Mouse (Mus musculus): ENCODE measurements at regions not wholly inside any gene's neighbourhood (a gene's known extent, or its start where the extent isn't known, plus 50 kb on each side); places are given as distances from the start of the nearest gene placed in this dataset.
A peak's percentile ranks its signal among the peaks of the same experiment; 100 is the strongest.

DNA sequence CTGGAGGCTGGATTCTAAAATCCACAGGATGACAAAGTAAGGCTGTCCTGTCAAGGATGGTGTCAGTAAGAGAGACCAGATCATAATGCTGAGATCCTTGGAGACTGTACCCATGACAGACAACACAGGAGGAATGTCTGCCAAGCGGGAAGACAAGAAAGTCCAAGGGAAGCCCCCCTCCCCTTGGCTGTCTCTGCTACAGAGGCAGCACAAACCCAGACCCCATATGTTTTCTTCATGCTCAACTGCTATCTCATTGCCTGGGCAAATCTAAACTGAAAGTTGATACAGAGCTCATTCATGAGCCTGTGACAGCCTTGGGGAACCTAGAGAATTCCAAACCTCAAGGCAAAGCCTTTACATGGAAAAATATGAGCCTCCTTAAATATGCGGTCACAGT lies 177.7 kb upstream of the Id4 start:
- no peak for TF ChIP-seq CTCF (IDR thresholded peaks at IDR 0.05; ENCODE audit: low read depth)
- H3K27me3 ChIP-seq (ENCODE audit: insufficient read depth, low read length): no peaks in the 10 kb centered on the region
- H3K4me3 ChIP-seq (ENCODE audit: low read depth, low read length): no peak overlapping the region
- no peak overlapping the region for H3K9ac ChIP-seq
- H3K4me2 ChIP-seq (ENCODE audit: low read depth): no peak overlapping the region
- ATAC-seq: no peak
- H3K36me3 ChIP-seq (ENCODE audit: insufficient read depth): no peaks in the 10 kb centered on the region
- 91% methylated on average over 2 of the region's 2 CpGs for WGBS
- no peak overlapping the region for H3K27ac ChIP-seq (ENCODE audit: low read depth, low read length)
- DNase-seq: no peak
- H3K4me1 ChIP-seq (ENCODE audit: insufficient read depth): 0 out of 2 replicates have a peak, but pooled peaks cover under 1% of the 10 kb centered on the region
- no peaks in the 10 kb centered on the region for H3K9me3 ChIP-seq (ENCODE audit: low read length)

GRCm38 (mm10) chr13:48083807-48084206 lies 177.2 kb upstream of the Id4 start:
- ATAC-seq (no peak), DNase-seq (no peak)
- H3K4me2 ChIP-seq (ENCODE audit: low read depth): no peak overlapping the region
- no peak overlapping the region for H3K4me3 ChIP-seq (ENCODE audit: low read depth, low read length)
- H3K9ac ChIP-seq: no peak overlapping the region
- no peak for TF ChIP-seq CTCF (IDR thresholded peaks at IDR 0.05; ENCODE audit: low read depth)
- H3K4me1 ChIP-seq (ENCODE audit: insufficient read depth): no peaks in the 10 kb centered on the region
- no peaks in the 10 kb centered on the region for H3K36me3 ChIP-seq (ENCODE audit: insufficient read depth)
- H3K27ac ChIP-seq (ENCODE audit: low read depth, low read length): no peak overlapping the region
- no peaks in the 10 kb centered on the region for H3K27me3 ChIP-seq (ENCODE audit: insufficient read depth, low read length)
- no peaks in the 10 kb centered on the region for H3K9me3 ChIP-seq (ENCODE audit: low read length)

DNA sequence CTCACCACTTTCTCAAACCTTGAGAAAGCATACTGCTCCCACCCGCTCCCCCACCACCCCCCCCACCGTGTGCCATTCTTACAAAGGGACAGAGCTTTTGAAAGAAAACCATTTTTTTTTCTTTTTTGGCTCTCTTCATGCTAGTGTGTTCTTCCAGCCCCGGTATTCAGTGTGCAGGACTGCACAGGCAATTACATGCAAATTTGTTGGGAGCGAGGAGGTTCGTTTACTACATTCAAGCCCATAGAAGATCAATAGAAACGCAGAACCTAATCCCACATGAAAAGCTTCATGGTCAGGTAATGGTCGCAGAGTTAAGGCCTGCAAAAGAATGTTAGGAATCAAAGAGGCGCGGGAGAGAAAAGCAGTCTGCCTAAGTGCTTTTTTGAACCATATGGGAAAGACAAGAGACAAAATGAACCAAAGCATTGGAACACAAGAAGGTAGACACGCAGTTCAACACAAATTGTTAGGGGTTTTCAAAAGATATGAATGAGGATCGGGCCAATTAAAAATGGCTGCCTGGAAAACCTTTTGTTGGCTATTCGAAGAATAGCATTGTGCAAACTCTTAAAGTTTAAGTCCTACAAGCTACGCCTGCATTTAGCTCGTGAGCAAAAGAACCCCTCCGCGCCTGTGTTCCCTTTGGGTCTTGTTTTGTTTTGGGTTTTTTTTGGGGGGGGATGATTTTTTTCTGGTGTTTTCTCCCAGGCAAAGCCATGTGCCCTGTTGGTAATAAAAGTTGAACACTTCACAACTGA lies 166.6 kb upstream of the Id4 start:
- Histone ChIP-seq H3K27me3 (ENCODE audit: insufficient read depth, low read length) (no peaks in the 10 kb centered on the region), H3K4me2 (ENCODE audit: low read depth) (no peak overlapping the region; the same call in 1 of the 2 replicates), H3K4me3 (ENCODE audit: low read depth, low read length) (no peak overlapping the region), H3K36me3 (ENCODE audit: insufficient read depth) (no peaks in the 10 kb centered on the region), H3K4me1 (ENCODE audit: insufficient read depth) (0 out of 2 replicates have a peak, but pooled peaks cover 2% of the 10 kb centered on the region), H3K9ac (no peak overlapping the region), H3K9me3 (ENCODE audit: low read length) (no peaks in the 10 kb centered on the region), H3K27ac (ENCODE audit: low read depth, low read length) (no peak overlapping the region)
- WGBS: 17% methylated on average over 16 of the region's 16 CpGs
- TF ChIP-seq CTCF (IDR thresholded peaks at IDR 0.05; ENCODE audit: low read depth): no peak
- ATAC-seq (no peak), DNase-seq (no peak)

GRCm38 (mm10) chr13:48102156-48102555 lies 158.9 kb upstream of the Id4 start:
- DNase-seq (no peak), ATAC-seq (no peak)
- Histone ChIP-seq H3K4me2 (ENCODE audit: low read depth) (peak overlapping the region; percentile 11; the same call in 1 of the 2 replicates), H3K27ac (ENCODE audit: low read depth, low read length) (peak overlapping the region; percentile 5; the same call in 1 of the 2 replicates), H3K4me3 (ENCODE audit: low read depth, low read length) (no peak overlapping the region), H3K9me3 (ENCODE audit: low read length) (no peaks in the 10 kb centered on the region), H3K27me3 (ENCODE audit: insufficient read depth, low read length) (no peaks in the 10 kb centered on the region), H3K4me1 (ENCODE audit: insufficient read depth) (no peaks in the 10 kb centered on the region), H3K9ac (no peak overlapping the region), H3K36me3 (ENCODE audit: insufficient read depth) (no peaks in the 10 kb centered on the region)
- 33% methylated on average over 8 of the region's 8 CpGs for WGBS
- no peak for TF ChIP-seq CTCF (IDR thresholded peaks at IDR 0.05; ENCODE audit: low read depth)

DNA sequence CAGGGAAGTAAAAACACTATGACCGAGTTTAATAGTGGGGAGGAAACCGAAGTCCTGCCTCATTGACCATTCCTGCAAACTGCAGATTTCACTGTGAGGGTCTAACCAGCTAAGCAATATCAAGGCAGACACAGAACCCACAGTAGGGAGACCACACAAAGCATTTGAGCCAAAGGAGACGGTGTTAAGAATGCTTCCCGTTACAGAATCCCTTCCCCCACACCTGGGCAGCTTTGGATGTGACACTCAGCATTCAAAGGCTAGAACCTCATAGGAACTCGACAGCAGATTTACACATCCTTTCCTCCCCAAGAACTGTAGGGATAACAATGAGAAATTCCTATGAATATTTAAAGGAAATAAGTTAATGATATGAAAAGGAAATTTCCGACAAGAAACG lies 158.5 kb upstream of the Id4 start:
- DNase-seq (no peak), ATAC-seq (no peak)
- TF ChIP-seq CTCF (IDR thresholded peaks at IDR 0.05; ENCODE audit: low read depth): no peak
- H3K27me3 ChIP-seq (ENCODE audit: insufficient read depth, low read length): no peaks in the 10 kb centered on the region
- no peak overlapping the region for H3K9ac ChIP-seq
- H3K9me3 ChIP-seq (ENCODE audit: low read length): no peaks in the 10 kb centered on the region
- no peaks in the 10 kb centered on the region for H3K4me1 ChIP-seq (ENCODE audit: insufficient read depth)
- H3K36me3 ChIP-seq (ENCODE audit: insufficient read depth): no peaks in the 10 kb centered on the region
- WGBS: 17% methylated on average over 7 of the region's 7 CpGs
- no peak overlapping the region for H3K4me3 ChIP-seq (ENCODE audit: low read depth, low read length)
- peak overlapping the region; percentile 11 for H3K4me2 ChIP-seq (ENCODE audit: low read depth)
- H3K27ac ChIP-seq (ENCODE audit: low read depth, low read length): peak overlapping the region; percentile 5; the same call in 1 of the 2 replicates

DNA sequence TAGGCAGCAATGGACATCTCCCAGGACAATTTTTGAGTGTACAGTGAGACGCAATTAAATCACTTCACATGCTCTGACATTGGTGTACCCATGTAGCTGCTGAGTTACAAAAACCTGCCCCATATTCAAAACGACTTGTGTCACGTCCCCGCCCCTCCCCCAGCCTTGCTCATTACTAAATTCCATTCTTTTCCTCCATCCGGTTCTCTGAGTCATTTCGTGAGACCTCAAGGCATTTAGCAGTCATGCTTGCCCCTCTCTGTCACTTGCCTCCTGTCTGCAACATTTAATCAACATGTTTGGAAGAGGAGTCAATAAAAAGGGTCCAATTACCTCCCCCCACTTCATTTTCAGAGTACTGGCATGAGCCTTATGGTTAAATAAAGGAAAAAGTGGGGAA lies 156.3 kb upstream of the Id4 start:
- Histone ChIP-seq H3K4me1 (ENCODE audit: insufficient read depth) (no peaks in the 10 kb centered on the region), H3K4me2 (ENCODE audit: low read depth) (no peak overlapping the region), H3K36me3 (ENCODE audit: insufficient read depth) (no peaks in the 10 kb centered on the region), H3K4me3 (ENCODE audit: low read depth, low read length) (no peak overlapping the region), H3K9me3 (ENCODE audit: low read length) (no peaks in the 10 kb centered on the region), H3K27ac (ENCODE audit: low read depth, low read length) (no peak overlapping the region), H3K9ac (no peak overlapping the region), H3K27me3 (ENCODE audit: insufficient read depth, low read length) (no peaks in the 10 kb centered on the region)
- no peak for ATAC-seq
- 51% methylated on average over 6 of the region's 6 CpGs for WGBS
- TF ChIP-seq CTCF (IDR thresholded peaks at IDR 0.05; ENCODE audit: low read depth): no peak
- DNase-seq: no peak

GRCm38 (mm10) chr13:48106946-48107345 lies 154.1 kb upstream of the Id4 start:
- Histone ChIP-seq H3K9ac (no peak overlapping the region), H3K4me3 (ENCODE audit: low read depth, low read length) (no peak overlapping the region), H3K4me1 (ENCODE audit: insufficient read depth) (no peaks in the 10 kb centered on the region), H3K4me2 (ENCODE audit: low read depth) (no peak overlapping the region), H3K9me3 (ENCODE audit: low read length) (no peaks in the 10 kb centered on the region), H3K27me3 (ENCODE audit: insufficient read depth, low read length) (no peaks in the 10 kb centered on the region), H3K36me3 (ENCODE audit: insufficient read depth) (no peaks in the 10 kb centered on the region), H3K27ac (ENCODE audit: low read depth, low read length) (no peak overlapping the region)
- WGBS: 18% methylated on average over 5 of the region's 5 CpGs
- DNase-seq (no peak), ATAC-seq (no peak)
- no peak for TF ChIP-seq CTCF (IDR thresholded peaks at IDR 0.05; ENCODE audit: low read depth)

Data from forebrain, postnatal 0 days (tissue).